Mouse (Mus musculus) small intestine, adult 2 months (tissue): ENCODE results near the gene Gm9732. TPM values are rescaled to one million over a fixed set of nuclear protein-coding genes. Genes with fewer than 3 reads are reported as not detected.

Experiments used
- polyA plus RNA-seq: library from polyadenylated mRNA; depleted of rRNA; stranded (reverse); fragments of >200 nt; gene quantifications from 2 replicates; pipeline ENCODE4 v1.2.3, GENCODE M21; 2012; rRNA removed

Gene Gm9732
- polyA plus RNA-seq, 1 experiment: not detected

Other genes starting within 250 kb of the Gm9732 start
- not detected in 2 replicates for gene Gm8094, start 198.4 kb upstream of the Gm9732 start, polyA plus RNA-seq
- not detected in 2 replicates for gene Gm8104, start 174.4 kb upstream of the Gm9732 start, polyA plus RNA-seq
- gene Gm7233, start 95.2 kb upstream of the Gm9732 start, polyA plus RNA-seq: not detected in 2 replicates
- gene Gm8122, start 39.7 kb upstream of the Gm9732 start, polyA plus RNA-seq: not detected in 2 replicates
- not detected in 2 replicates for gene Gm8126, start 16.4 kb upstream of the Gm9732 start, polyA plus RNA-seq
- not detected in 2 replicates for gene Gm8127, start 18.8 kb downstream of the Gm9732 start, polyA plus RNA-seq
- not detected in 2 replicates for gene 1700001F09Rik, start 72.8 kb downstream of the Gm9732 start, polyA plus RNA-seq
- not detected in 2 replicates for gene Gm8138, start 141.3 kb downstream of the Gm9732 start, polyA plus RNA-seq